Mouse (Mus musculus) C2C12 (cell line): Measurements from ENCODE around the gene Hepacam. TPM values are rescaled to one million over a fixed set of nuclear protein-coding genes. Genes with fewer than 3 reads are reported as not detected.

Source experiments
- H3K27me3 ChIP-seq: one replicate; pipeline ENCODE4 v1.6.1; 2011; ENCODE audit not compliant: control insufficient read depth, insufficient read depth, insufficient read length
- H3K36me3 ChIP-seq: one replicate; pipeline ENCODE4 v1.6.1; 2011; ENCODE audit not compliant: control insufficient read depth, insufficient read depth
- H3K4me3 ChIP-seq: one replicate; pipeline ENCODE4 v1.5.1; 2011; ENCODE audit warnings: mild to moderate bottlenecking, control low read depth; ENCODE audit not compliant: poor library complexity, insufficient read depth, severe bottlenecking
- H3K79me2 ChIP-seq: one replicate; pipeline ENCODE4 v1.6.1; 2011; ENCODE audit not compliant: control insufficient read depth, insufficient read depth
- H3K79me3 ChIP-seq: one replicate; pipeline ENCODE4 v1.6.1; 2011; ENCODE audit warnings: low read depth, control low read depth
- H3ac ChIP-seq: one replicate; pipeline ENCODE3; 2011; ENCODE audit warnings: low read depth; ENCODE audit not compliant: control insufficient read depth, insufficient read length
- CEBPB ChIP-seq: IDR thresholded peaks from one replicate; pipeline ENCODE4 v1.6.1; 2011; ENCODE audit warnings: low read depth, mild to moderate bottlenecking, control low read depth, moderate library complexity
- CTCF ChIP-seq: IDR thresholded peaks from one replicate; pipeline ENCODE4 v1.5.1; 2011; ENCODE audit not compliant: control insufficient read depth, insufficient read depth, insufficient read length
- FOSL1 ChIP-seq: IDR thresholded peaks from one replicate; pipeline ENCODE4 v1.8.0; 2011; ENCODE audit warnings: mild to moderate bottlenecking, low read length; ENCODE audit not compliant: poor library complexity, insufficient read depth, severe bottlenecking
- MAX ChIP-seq: IDR thresholded peaks from one replicate; pipeline ENCODE4 v1.6.1; 2011; ENCODE audit warnings: mild to moderate bottlenecking, control low read depth
- MYOD1 ChIP-seq: IDR thresholded peaks from one replicate; pipeline ENCODE4 v1.6.1; 2011; ENCODE audit warnings: low read depth; ENCODE audit not compliant: control insufficient read depth, insufficient read length
- MYOG ChIP-seq: IDR thresholded peaks from one replicate; pipeline ENCODE4 v1.6.1; 2011; ENCODE audit not compliant: control insufficient read depth, insufficient read length; ENCODE audit errors: extremely low read depth
- USF1 ChIP-seq: IDR thresholded peaks from one replicate; pipeline ENCODE4 v1.6.1; 2011; ENCODE audit warnings: low read depth, mild to moderate bottlenecking, control low read depth, moderate library complexity
- long read RNA-seq, 2 experiments: library from polyadenylated mRNA; unstranded; transcript quantifications; one replicate each; pipeline ENCODE4 v2.0.0; 2019 to 2020
- polyA plus RNA-seq: library from polyadenylated mRNA; unstranded; fragments of >200 nt; fragmentation: generic; extraction: Trizol; gene quantifications from one replicate; pipeline ENCODE4 v1.2.1, GENCODE M21; 2012; ENCODE audit warnings: missing spikeins

The Hepacam gene
- polyA plus RNA-seq = 0.01 TPM
- long read RNA-seq, experiment 1 = 0 reads
- long read RNA-seq, experiment 2 = 0 reads

GRCm38 (mm10) chr9:37367301-37368080, at the start of gene Hepacam:
Gene Hepacam, plus strand, starts transcription at chr9:37367351.
- Histone ChIP-seq H3ac (no peak within 1 kb of the TSS), H3K4me3 (no peak within 1 kb of the TSS), H3K79me2 (no peaks in the 10 kb centered on the region), H3K27me3 (no peaks in the 10 kb centered on the region), H3K79me3 (no peaks in the 10 kb centered on the region), H3K36me3 (no peaks in the 10 kb centered on the region)
- no peak for TF ChIP-seq MYOG
- TF ChIP-seq MYOD1 = no peak
- no peak for TF ChIP-seq CEBPB
- no peak for TF ChIP-seq USF1
- TF ChIP-seq MAX = no peak
- no peak for TF ChIP-seq FOSL1
- no peak for TF ChIP-seq CTCF

GRCm38 (mm10) chr9:37329456-37329855, 37.7 kb upstream of the Hepacam start:
- Histone ChIP-seq H3ac (no peak overlapping the region), H3K79me2 (no peaks in the 10 kb centered on the region), H3K79me3 (no peaks in the 10 kb centered on the region), H3K27me3 (no peaks in the 10 kb centered on the region), H3K36me3 (no peaks in the 10 kb centered on the region), H3K4me3 (no peak overlapping the region)
- no peak for TF ChIP-seq CTCF
- TF ChIP-seq MYOG = no peak
- no peak for TF ChIP-seq MYOD1
- no peak for TF ChIP-seq USF1
- no peak for TF ChIP-seq MAX
- TF ChIP-seq FOSL1 = no peak
- no peak for TF ChIP-seq CEBPB

DNA sequence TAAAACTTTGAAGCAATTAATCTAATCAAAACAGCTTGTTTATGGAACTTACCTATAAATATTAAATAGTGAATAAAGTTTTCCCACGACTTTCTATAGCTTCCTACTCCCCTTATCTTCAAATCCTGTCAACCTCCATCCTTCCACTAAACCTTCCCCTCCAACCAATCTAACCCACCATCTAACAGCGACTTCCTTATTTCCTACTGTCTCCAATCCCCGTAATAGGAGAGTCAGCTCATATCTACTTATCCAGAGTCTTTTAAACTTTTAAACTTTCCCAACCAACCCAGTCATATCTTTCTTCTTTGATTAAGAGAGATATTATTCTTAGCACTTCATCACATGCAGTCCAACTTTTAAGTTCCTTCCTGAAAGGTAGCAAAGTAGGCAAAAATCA, 21.7 kb upstream of the Hepacam start:
- no peak overlapping the region for H3K4me3 ChIP-seq
- H3K79me2 ChIP-seq = no peaks in the 10 kb centered on the region
- no peaks in the 10 kb centered on the region for H3K79me3 ChIP-seq
- no peak overlapping the region for H3ac ChIP-seq
- H3K27me3 ChIP-seq = no peaks in the 10 kb centered on the region
- H3K36me3 ChIP-seq = peaks cover 7% of the 10 kb centered on the region
- no peak for TF ChIP-seq MYOG
- no peak for TF ChIP-seq FOSL1
- no peak for TF ChIP-seq MYOD1
- no peak for TF ChIP-seq CEBPB
- no peak for TF ChIP-seq CTCF
- TF ChIP-seq MAX = no peak
- TF ChIP-seq USF1 = no peak

DNA sequence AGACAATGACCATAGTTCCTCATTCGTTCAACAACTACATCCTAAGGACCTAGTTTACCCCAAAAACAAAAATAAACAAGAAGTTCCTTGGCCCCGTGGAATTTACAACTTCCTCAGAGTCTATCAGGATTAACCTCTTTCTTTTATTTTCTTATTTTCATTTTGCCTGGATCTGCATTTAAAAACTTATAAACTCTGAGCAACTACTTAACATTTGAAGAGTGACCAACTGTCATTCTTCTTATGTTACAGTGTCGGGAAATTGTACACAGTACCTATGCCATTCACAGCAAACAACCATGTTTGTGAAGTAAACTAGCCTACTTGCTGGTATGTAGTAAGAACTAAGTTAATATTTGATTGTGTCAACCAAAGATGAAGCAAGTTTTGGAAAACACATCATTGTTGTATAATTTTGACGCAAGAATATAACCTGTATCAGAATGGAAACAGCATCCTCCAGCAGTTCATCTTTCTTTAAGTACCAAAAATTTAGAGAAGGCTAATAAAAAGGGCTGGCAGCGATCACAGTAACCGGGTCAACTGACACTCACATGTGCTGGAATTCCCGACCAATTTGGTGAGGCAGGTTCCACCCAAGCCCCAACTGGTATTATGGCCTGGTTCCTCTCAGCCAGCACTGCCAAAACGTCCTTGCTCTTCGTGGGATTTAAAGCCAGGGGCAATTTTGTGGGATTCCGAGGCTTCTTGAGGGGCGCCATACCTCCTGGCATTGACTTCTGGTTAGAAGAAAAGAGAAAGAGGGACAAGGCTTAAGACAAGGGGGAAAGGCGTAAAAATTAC, 19.8 kb upstream of the Hepacam start:
- TF ChIP-seq MYOG (no peak), CEBPB (no peak), FOSL1 (no peak), CTCF (no peak), USF1 (no peak), MAX (no peak), MYOD1 (no peak)
- Histone ChIP-seq H3K27me3 (no peaks in the 10 kb centered on the region), H3K4me3 (peak overlapping the region; percentile 51), H3K36me3 (peaks cover 3% of the 10 kb centered on the region), H3K79me3 (no peaks in the 10 kb centered on the region), H3K79me2 (no peaks in the 10 kb centered on the region), H3ac (peak overlapping the region; percentile 62)

GRCm38 (mm10) chr9:37347988-37348642, 19.0 kb upstream of the Hepacam start, which contains the start of gene Ccdc15:
Gene Ccdc15, minus strand, starts transcription at chr9:37348432.
- H3K79me2 ChIP-seq = no peaks in the 10 kb centered on the region
- peak within 1 kb of the TSS; percentile 51 for H3K4me3 ChIP-seq
- TF ChIP-seq USF1 (no peak), MYOG (no peak), MAX (peak; percentile 83)
- no peaks in the 10 kb centered on the region for H3K36me3 ChIP-seq
- no peaks in the 10 kb centered on the region for H3K79me3 ChIP-seq
- H3K27me3 ChIP-seq = no peaks in the 10 kb centered on the region
- H3ac ChIP-seq = peak within 1 kb of the TSS; percentile 84
